Mouse (Mus musculus) urinary bladder, adult 2 months (tissue): Measurements from ENCODE around the gene Trpc4ap. TPM values are rescaled to one million over a fixed set of nuclear protein-coding genes. Genes with fewer than 3 reads are reported as not detected.

ENCODE experiments used
- DNase-seq: peaks from one replicate; pipeline ENCODE4 v3.0.0; 2022; ENCODE audit warnings: low spot score
- polyA plus RNA-seq: library from polyadenylated mRNA; depleted of rRNA; stranded (reverse); fragments of >200 nt; gene quantifications from 2 replicates; pipeline ENCODE4 v1.2.3, GENCODE M21; 2012

Trpc4ap gene
- polyA plus RNA-seq, 1 experiment = 86.9 TPM

DNA sequence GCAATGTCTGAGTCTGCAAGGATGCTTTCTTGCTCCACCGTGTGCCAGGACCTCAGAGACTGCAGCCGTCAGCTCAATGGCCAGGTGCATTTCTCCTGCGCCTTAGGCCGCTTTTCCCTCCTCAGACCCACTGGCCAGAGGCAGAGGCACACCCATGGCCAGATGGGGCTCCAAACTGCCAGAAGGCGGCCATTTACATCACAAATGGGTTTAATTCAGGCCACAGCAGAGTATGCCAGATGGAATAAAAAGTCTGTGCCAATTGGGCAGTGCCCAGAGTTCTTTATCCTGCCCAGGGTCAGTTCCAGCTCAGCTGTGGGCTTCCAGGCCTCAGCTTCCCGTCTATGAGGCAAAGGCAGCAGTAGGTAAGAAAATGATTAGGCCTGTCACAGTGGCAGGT is 51.5 kb downstream of the Trpc4ap start:
- no peak for DNase-seq

DNA sequence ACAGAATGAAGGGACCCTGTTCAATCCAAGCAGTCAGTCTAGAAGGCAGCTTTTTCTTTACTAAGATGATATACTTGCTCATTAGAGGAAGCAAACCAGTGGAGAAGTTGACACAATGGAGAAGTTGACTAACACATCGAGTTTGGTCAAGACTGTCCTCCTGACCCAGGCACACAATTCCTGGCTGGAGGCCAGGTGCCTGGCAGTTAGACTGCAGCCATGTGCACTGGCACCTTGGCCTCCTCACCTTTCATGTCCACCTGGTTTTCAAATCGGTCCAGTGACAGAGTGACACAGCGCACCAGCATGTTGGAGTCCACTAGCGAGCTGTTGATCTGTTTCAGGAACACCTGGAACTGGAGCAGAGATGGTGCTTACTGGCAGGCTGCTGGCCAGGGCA is 54.8 kb downstream of the Trpc4ap start:
- DNase-seq = no peak

DNA sequence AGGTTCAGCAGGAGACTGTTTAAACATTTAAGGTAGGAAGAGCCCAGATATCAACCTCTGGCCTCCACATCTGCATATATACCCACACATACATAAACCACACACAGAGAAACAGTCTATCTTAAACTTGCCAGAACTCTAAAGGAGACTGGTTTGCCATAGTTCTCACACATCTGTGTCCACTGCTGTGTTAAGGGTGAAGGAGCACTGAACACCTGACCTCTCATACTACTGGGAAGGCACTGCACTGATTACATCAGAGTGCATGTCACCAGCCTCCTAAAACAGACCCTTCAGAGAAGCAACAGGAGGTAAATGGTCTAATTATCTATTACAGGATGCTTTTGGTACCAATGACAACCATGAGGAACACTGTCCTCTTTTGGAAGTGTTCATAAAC is 55.3 kb downstream of the Trpc4ap start:
- DNase-seq = no peak

DNA sequence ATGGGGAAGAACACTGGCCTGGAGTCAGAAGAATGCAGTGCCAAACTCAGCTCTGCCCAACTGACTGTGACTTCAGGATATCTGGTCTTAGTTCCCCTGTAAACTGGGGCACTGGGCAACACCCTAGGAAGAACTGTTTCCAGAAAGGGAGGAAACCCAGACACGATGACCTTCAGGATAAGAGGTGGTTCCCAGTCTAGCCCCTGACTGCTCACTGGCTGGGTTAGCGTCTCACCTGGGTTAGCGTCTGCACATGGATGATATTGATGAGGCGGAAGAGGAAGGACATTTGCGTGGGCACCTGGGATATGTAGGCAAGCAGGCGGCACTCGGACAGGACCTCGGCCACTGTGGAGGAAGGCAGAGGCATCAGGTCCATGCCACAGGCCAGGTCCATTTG is 56.2 kb downstream of the Trpc4ap start:
- no peak for DNase-seq

DNA sequence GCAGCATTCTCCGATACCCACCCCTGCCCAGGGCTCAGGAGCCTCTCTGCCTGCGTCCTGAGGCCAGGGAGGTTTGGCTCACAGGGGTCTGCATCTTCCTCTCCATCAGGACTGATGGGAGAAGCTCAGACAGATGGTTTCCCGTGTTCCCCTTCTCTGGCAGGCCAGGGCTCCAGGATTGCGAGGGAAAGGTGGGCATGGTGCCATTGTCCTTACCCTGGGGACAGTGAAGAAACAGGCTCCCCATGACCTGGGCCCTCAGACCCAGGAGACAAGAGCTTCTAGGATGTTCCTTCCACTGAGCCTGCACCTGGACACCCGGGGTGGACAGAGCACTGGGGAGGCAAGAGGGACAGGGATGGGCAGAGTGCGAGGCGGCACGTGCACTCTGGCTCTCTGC is 57.6 kb downstream of the Trpc4ap start:
- DNase-seq = no peak

DNA sequence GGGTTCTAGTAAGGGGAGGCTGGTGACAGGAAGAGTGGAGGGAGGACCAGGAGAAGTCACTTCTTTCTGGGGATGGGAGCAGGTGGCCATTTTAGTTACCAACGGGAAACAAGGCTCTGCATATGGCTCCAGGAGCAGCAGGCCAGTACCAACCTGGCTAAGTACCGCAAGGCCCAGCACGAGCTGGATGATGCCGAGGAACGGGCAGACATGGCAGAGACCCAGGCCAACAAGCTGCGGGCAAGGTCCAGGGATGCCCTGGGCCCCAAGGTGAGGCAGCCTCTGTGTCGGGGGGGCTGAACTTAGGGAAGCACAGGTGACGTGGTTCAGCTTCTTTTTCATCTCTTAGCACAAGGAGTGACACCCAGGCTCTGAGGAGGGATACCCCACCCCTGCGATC is 58.5 kb downstream of the Trpc4ap start:
- no peak for DNase-seq

DNA sequence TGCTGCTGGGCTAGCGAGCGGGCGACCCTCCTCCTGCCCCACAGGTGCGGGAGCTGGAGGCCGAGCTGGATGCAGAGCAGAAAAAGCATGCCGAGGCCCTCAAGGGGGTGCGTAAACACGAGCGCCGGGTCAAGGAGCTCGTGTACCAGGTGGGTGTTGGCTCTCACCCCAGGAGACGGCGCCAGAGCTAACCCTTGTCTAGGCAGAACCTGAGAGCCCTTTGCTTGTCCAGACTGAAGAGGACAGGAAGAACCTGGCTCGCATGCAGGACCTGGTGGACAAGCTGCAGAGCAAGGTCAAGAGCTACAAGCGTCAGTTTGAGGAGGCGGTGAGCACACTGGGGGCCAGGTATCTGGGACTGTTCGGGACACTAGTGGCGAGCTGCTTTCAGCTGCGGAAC is 59.1 kb downstream of the Trpc4ap start:
- DNase-seq = no peak

DNA sequence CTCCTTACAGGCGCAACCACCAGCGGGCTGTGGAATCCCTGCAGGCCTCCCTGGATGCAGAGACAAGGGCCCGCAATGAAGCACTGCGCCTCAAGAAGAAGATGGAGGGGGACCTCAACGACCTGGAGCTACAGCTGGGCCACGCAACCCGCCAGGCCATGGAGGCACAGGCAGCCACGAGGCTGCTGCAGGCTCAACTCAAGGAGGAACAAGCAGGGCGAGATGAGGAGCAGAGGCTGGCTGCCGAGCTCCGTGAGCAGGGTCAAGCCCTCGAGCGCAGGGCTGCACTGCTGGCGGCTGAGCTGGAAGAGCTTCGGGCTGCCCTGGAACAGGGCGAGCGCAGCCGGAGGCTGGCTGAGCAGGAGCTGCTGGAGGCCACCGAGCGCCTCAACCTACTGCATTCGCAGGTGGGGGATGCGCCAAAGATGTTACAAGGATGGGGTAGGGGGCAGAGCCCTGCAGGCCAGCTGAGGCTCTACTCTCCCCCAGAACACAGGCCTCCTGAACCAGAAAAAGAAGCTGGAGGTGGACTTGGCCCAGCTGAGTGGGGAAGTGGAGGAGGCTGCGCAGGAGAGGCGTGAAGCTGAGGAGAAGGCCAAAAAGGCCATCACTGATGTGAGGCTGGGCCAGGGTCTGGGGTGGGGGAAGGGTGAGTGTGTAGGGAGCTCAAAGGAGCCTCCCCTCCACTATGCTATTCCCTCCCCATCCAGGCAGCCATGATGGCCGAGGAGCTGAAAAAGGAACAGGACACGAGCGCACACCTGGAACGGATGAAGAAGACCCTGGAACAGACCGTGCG is 59.8 kb downstream of the Trpc4ap start:
- DNase-seq = no peak

DNA sequence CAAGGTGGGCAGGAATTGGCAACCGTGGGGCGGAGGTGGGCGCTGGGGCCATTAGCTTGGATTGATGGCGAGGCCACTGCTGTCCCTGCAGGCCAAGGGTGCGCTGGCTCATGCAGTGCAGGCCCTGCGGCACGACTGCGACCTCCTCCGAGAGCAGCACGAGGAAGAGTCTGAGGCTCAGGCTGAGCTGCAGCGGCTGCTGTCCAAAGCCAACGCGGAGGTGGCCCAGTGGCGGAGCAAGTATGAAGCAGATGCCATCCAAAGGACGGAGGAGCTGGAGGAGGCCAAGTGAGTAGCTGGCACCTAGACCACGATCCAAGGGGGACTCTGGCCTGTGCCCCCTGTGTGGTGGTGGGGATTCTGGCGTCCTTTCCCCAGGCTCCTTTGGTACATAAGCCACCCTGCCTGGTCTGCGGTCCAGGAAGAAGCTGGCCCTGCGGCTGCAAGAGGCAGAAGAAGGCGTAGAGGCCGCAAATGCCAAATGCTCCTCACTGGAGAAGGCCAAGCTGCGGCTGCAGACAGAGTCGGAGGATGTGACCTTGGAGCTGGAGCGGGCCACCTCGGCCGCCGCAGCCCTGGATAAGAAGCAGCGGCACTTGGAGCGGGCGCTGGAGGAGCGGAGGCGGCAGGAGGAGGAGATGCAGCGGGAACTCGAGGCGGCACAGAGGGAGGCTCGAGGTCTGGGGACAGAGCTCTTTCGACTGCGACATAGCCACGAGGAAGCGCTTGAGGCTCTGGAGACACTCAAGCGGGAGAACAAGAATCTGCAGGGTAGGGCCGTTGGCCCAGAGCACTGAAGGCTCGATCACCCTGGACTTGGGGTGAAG is 61.4 kb downstream of the Trpc4ap start:
- DNase-seq = no peak

DNA sequence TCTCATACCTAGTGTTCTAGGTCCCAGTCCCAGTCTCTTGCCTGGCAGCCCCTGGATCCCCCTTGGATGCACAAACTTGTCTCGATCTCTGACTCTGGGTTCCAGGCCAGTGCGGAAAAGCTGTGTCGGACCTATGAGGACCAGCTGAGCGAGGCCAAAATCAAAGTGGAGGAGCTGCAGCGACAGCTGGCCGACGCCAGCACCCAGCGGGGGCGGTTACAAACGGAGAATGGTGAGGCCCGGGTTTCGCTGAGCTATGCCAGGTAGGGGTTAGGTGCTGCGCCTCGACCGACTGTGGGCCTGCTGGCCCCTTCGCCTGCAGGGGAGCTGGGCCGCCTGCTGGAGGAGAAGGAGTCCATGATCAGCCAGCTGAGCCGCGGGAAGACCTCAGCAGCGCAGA is 62.0 kb downstream of the Trpc4ap start:
- no peak for DNase-seq

DNA sequence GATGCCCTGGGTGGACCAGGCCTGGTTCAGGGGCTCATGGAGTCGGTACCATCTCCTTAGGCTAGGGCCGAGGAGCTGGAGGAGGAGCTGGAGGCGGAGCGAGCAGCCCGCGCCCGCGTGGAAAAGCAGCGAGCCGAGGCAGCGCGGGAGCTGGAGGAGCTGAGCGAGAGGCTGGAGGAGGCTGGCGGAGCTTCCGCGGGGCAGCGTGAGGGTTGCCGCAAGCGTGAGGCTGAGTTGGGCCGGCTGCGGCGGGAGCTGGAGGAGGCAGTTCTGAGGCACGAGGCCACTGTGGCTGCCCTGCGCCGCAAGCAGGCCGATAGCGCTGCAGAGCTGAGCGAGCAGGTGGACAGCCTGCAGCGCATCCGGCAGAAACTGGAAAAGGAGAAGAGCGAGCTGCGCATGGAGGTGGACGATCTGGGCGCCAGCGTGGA is 62.9 kb downstream of the Trpc4ap start:
- no peak for DNase-seq

DNA sequence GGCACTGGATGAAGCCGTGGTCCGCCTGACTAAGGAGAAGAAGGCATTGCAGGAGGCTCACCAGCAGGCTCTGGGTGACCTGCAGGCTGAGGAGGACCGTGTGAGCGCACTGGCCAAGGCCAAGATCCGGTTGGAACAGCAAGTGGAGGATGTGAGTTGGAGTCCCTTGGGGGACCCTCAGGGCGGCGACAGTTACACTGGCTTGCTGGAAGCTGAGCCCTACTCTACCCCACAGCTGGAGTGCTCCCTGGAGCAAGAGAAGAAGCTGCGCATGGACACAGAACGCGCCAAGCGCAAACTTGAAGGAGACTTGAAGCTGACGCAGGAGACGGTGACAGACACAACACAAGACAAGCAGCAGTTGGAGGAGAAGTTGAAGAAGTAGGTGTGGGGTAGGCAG is 63.7 kb downstream of the Trpc4ap start:
- no peak for DNase-seq

DNA sequence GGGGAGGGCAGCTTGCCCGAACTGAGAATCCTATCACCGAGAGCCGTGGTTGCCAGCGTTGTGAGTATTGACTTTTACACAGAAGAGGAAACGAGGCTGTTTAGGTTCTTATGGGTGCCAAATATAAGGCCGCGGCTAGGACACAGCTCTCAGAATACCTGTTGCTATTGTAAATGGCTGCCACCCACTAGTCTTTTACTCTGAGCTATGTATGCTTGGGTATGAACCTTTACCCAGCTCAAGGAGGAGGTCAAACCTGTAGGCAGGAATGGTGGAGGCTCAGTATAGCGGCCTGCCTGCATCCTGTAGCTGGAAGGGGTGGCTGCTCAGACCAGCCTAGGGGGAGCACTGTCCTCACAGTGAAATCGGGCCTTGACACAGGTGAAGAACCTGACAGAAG is 64.1 kb downstream of the Trpc4ap start:
- DNase-seq = no peak

DNA sequence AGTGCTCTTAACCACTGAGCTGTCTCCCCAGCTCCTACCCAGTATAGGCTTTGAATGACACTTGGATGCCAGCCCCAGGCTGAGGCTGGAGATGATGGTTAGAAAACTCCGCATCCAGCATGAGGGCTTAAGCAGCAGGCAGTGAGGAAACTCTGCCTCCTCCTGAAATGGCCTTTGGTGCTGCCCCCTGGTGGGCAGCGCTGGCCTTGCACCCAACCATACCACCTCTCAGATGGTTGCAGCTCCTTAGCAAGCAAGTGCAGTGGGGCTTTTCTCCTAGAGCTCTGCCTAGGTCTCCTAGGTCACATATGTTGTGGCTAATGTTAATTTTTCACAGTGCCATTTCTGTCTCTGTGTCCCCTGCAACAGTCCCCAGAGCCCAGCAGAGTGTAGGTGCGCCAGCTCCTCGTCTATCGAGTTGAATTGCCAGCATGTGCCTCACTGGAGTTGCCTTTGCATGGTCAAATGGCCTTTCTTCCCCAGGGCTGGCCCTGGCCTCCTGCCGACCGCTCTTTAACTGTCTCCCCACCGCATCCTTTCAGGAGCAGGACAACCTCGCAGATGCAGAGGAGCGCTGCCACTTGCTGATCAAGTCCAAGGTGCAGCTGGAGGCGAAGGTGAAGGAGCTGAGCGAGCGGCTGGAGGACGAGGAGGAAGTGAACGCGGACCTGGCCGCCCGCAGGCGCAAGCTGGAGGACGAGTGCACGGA is 65.0 kb downstream of the Trpc4ap start:
- DNase-seq = peak; percentile 51

DNA sequence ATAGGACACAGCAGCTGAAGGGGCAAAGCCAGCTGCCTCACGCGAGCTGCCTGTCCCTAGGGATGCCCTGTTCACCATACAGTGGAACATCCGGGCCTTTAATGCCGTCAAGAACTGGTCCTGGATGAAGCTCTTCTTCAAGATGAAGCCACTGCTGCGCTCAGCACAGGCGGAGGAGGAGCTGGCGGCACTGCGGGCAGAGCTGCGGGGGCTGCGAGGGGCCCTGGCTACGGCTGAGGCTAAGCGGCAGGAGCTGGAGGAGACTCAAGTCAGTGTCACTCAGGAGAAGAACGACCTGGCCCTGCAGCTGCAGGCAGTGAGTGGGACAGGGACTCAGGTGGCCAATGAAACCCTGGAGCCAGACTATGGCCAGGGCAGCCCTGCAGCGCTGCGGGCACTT is 65.9 kb downstream of the Trpc4ap start:
- DNase-seq = no peak

DNA sequence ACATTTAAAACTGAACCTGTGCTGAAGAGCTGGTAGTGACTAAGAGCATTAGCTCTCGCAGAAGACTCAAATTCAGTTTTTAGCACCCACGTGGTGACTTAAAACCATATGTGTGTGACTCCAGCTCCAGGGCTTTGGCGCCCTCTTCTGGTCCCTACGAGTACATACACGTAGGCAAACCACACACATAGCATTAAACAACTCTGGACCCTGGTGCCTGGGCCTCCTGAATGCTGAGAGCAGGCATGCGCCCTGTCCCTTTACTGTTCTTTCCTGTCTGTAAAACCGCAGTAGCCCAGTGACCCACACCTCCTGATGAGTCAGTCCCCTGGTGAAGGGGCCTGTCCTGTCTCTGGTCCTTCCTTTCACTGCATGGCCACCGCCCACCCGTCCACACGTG is 67.5 kb downstream of the Trpc4ap start:
- no peak for DNase-seq

DNA sequence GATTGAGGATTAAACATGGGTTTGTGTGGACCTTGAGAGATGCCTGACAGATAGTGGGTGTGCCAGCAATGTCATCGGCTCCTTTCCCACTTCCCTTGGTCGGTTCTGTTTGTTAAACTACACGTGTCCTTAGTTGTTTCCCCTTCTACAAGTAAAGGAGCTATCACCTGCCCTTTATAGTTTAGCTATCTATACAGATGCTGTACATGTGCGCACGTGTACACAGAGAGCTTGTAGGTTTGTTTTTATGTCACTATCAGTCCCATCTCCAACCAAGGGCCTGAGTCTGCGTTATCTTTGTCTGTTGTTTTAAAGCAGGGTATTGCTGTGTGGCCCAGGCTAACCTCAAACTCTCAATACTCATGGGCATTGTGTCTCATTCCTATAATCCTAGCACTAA is 68.2 kb downstream of the Trpc4ap start:
- DNase-seq = no peak

DNA sequence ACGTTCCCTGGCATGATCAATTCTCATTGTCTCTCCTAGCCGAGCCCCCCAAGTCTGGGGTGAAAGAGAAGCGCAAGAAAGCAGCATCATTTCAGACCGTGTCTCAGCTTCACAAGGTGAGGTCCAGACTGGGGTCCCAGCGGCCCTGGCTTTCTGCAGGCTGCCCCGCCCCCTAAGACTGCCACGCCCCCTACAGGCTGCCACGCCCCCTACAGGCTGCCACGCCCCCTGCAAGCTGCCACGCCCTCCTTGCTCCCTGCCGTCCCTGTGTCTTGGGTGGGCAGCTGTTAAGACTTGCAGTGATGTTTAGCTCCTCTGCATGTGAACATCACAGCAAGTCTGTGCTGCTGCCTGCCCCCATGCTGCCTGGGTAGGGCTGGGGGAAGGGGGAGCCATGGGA is 69.6 kb downstream of the Trpc4ap start:
- no peak for DNase-seq

DNA sequence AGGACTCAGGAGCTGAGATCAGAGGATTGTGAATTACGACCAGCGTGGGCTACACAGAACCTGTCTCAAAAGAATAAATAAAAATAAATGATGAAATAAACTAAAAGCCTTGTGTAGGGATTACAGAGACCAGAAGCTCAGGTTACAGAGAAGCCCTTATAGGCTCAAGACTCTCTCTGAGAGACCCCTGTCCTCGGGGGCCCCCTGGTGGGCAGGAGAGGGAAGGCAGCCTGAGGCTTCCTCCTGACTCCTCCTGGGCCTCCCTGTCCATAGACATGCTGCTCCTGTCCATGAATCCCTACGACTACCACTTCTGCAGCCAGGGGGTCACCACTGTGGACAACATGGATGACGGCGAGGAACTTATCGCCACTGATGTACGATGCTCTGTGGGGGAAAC is 72.4 kb downstream of the Trpc4ap start:
- peak; percentile 83 for DNase-seq

DNA sequence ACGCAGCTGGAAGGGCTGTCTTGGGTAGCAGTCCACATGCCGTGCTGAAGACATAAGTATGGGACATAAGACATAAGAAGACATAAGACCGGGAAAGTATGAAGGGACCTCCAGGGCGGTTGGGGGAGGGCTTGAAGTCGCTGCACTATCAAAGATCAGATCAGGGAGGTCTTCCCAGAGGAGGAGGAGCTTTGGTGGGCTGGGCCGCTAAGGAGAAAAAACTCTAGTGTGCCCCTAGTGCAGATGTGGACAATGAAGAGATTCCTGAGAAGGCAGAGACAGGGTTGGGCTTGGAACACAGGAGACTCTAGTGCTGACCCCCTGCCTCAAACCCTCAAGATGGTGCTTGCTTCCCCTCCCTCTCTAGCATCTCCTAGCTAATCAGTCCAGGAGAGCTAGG is 75.2 kb downstream of the Trpc4ap start:
- DNase-seq = no peak

DNA sequence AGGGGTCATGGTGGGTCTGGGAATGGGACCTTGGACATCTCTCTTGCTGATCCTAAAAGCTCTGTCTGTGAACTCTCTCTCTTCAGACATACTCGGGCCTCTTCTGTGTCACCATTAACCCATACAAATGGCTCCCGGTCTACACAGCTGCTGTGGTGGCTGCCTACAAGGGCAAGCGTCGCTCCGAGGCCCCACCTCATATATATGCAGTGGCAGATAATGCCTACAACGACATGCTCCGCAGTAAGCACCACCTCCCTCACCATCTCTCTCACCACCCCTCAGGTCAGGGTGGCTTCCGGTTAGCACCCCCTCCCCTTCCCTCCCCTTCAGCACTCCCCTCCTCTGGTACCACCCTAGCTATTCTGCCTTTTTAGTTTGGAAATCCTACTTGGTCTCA is 78.2 kb downstream of the Trpc4ap start:
- DNase-seq = no peak

DNA sequence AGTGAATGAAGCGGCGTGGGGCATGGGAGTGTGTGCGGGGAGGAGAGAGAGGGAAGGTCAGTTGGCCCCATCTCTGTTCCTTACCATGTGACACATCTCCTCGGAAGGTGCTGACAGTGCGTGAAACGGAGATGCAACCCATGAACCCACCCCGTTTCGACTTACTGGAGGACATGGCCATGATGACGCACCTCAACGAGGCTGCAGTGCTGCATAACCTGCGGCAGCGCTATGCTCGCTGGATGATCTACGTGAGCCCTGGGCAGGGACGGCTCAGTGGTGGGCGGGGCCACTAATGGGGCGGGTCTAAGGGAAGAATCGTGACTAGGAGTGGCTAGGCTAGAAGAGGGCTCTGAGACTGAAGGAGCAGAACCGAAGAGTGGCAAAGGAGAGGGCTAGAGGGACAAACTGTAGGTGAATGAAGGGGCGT is 78.8 kb downstream of the Trpc4ap start:
- no peak for DNase-seq
